Comparison of ENCODE assay signal across 8 mouse cellular contexts in genomic region chr8:121631645-121632071, GRCm38 (mm10). TPM values are rescaled to one million over a fixed set of nuclear protein-coding genes. Genes with fewer than 3 reads are reported as not detected.
A peak's percentile ranks its signal among the peaks of the same experiment; 100 is the strongest.
DNase-seq lines count a peak whose midpoint lies in the region; ATAC-seq and TF ChIP-seq lines count a peak whose summit lies in the region.
"Had no signal": no experiment of that assay in that cellular context is flagged by ENCODE, and none has a peak within 500 bp of the region (broad histone marks: within the 10 kb centered on the region; RNA-seq: fewer than 3 reads in every experiment).

No protein-coding gene starts in this region.

- ATAC-seq in Patski: peak; percentile 66
- ATAC-seq in intestine, embryonic 15.5 days: no peak; the same call in 1 of the 2 replicates
- ATAC-seq in liver, postnatal 0 days: peak; percentile 74
- ATAC-seq in CD4-positive, CD25-positive, alpha-beta regulatory T cell, adult 4 months: no peak
- ATAC-seq in forebrain, embryonic 16.5 days: no peak

- TF ChIP-seq CTCF in Patski (IDR thresholded peaks at IDR 0.05): no peak
- peak; percentile 25 for TF ChIP-seq CTCF in liver, postnatal 0 days (IDR thresholded peaks at IDR 0.05; ENCODE audit: low read depth)

- H3K4me1 ChIP-seq in intestine, embryonic 15.5 days (replicated peaks): peaks cover 22% of the 10 kb centered on the region
- H3K4me1 ChIP-seq in liver, postnatal 0 days (ENCODE audit: insufficient read depth): peaks cover 10% of the 10 kb centered on the region; the same call in 1 of the 2 replicates
- H3K4me1 ChIP-seq in forebrain, embryonic 16.5 days (replicated peaks; ENCODE audit: control insufficient read depth, insufficient read depth, low read length): peaks cover 11% of the 10 kb centered on the region; the same call in 1 of the 2 replicates

- no peaks in the 10 kb centered on the region for H3K27me3 ChIP-seq in Patski
- H3K27me3 ChIP-seq in intestine, embryonic 15.5 days (replicated peaks): no peaks in the 10 kb centered on the region
- no peaks in the 10 kb centered on the region for H3K27me3 ChIP-seq in liver, postnatal 0 days (ENCODE audit: insufficient read depth, low read length)
- H3K27me3 ChIP-seq in forebrain, embryonic 16.5 days (replicated peaks; ENCODE audit: control insufficient read depth, insufficient read depth, low read length): no peaks in the 10 kb centered on the region
- H3K27me3 ChIP-seq: limb, embryonic 12.5 days had no signal

- in situ Hi-C loops in Patski (cut with MboI; ENCODE audit: low pct_unique_long_range_greater_than_20kb): no loop called here

- no peak overlapping the region for H3K4me2 ChIP-seq in intestine, embryonic 15.5 days (replicated peaks)
- H3K4me2 ChIP-seq in liver, postnatal 0 days (ENCODE audit: low read depth, low read length): no peak overlapping the region
- H3K4me2 ChIP-seq in forebrain, embryonic 16.5 days (ENCODE audit: low read length): no peak overlapping the region
- H3K4me2 ChIP-seq: limb, embryonic 12.5 days had no signal

- CTCF ChIA-PET in Patski (lab: Charles Lee): interaction anchor here (1.3 to 3.4 kb wide), 2 partner anchors 16 to 22 kb away, joined by 4 to 21 read pairs; no protein-coding TSS in a partner anchor

- H3K4me3 ChIP-seq in intestine, embryonic 15.5 days (replicated peaks): no peak overlapping the region
- H3K4me3 ChIP-seq in liver, postnatal 0 days (ENCODE audit: low read depth, low read length): no peak overlapping the region
- no peak overlapping the region for H3K4me3 ChIP-seq in forebrain, embryonic 16.5 days (replicated peaks; ENCODE audit: low read length)
- H3K4me3 ChIP-seq: limb, embryonic 12.5 days had no signal

- H3K9ac ChIP-seq in intestine, embryonic 15.5 days: no peak overlapping the region
- no peak overlapping the region for H3K9ac ChIP-seq in liver, postnatal 0 days (replicated peaks)
- H3K9ac ChIP-seq in forebrain, embryonic 16.5 days (replicated peaks; ENCODE audit: low read depth, low read length): no peak overlapping the region
- H3K9ac ChIP-seq: limb, embryonic 12.5 days had no signal

- DNase-seq in Patski (ENCODE audit: low read depth, low spot score): peak; percentile 68
- peak; percentile 69 to 70 for DNase-seq in adrenal gland, postnatal 36 days
- no peak for DNase-seq in liver, postnatal 0 days
- DNase-seq in layer of hippocampus, postnatal 25 days (ENCODE audit: extremely low spot score in 1 of 2, low spot score in 1 of 2): no peak

- H3K27ac ChIP-seq in intestine, embryonic 15.5 days: 0 out of 2 replicates have a peak overlapping the region, but pooled peaks have one; percentile 13
- H3K27ac ChIP-seq in liver, postnatal 0 days (ENCODE audit: low read depth): peak overlapping the region; percentile 39; the same call in 1 of the 2 replicates
- no peak overlapping the region for H3K27ac ChIP-seq in forebrain, embryonic 16.5 days (ENCODE audit: low read length)
- H3K27ac ChIP-seq: limb, embryonic 12.5 days had no signal

- peaks cover 8% of the 10 kb centered on the region for H3K36me3 ChIP-seq in intestine, embryonic 15.5 days
- no peaks in the 10 kb centered on the region; the same call in 1 of the 2 replicates for H3K36me3 ChIP-seq in liver, postnatal 0 days (replicated peaks; ENCODE audit: insufficient read depth, low read length)
- peaks cover 16% of the 10 kb centered on the region for H3K36me3 ChIP-seq in forebrain, embryonic 16.5 days (ENCODE audit: control insufficient read depth, insufficient read depth)

- no peak for TF ChIP-seq EP300 in liver, postnatal 0 days (IDR thresholded peaks at IDR 0.05; ENCODE audit: low read depth)

- no peaks in the 10 kb centered on the region for H3K9me3 ChIP-seq in intestine, embryonic 15.5 days
- no peaks in the 10 kb centered on the region for H3K9me3 ChIP-seq in liver, postnatal 0 days (ENCODE audit: low read length)
- H3K9me3 ChIP-seq in forebrain, embryonic 16.5 days (ENCODE audit: control insufficient read depth, low read length): no peaks in the 10 kb centered on the region
- H3K9me3 ChIP-seq: limb, embryonic 12.5 days had no signal

- POLR2A ChIA-PET in Patski (lab: Charles Lee): interaction anchor here (1.0 to 1.8 kb wide), 2 partner anchors 11 to 17 kb away, joined by 3 to 7 read pairs; no protein-coding TSS in a partner anchor

- 34% methylated on average over 7 of the region's 7 CpGs for WGBS in intestine, embryonic 15.5 days
- WGBS in liver, postnatal 0 days (ENCODE audit: insufficient replicate concordance): 53% methylated on average over 7 of the region's 7 CpGs
- WGBS in forebrain, embryonic 16.5 days: 78% methylated on average over 7 of the region's 7 CpGs

RNA-seq across cellular contexts. Expression of gene Zcchc14, which starts 21.0 kb away (rescaled TPM):
- 36.4 TPM for polyA plus RNA-seq in Patski (2021)
- total RNA-seq in adrenal gland, postnatal 36 days (2021): 10 to 100 TPM; 43.4 to 53.4 TPM
- 10.7 and 11.2 TPM in 2 replicates for polyA plus RNA-seq in intestine, embryonic 15.5 days (2015; fragmentation: Nextera tagmentation; extraction: Ambion mirVana)
- polyA plus RNA-seq in liver, postnatal 0 days (2015; fragmentation: Nextera tagmentation; extraction: Ambion mirVana): 1.9 and 2.3 TPM in 2 replicates
- polyA plus RNA-seq in CD4-positive, CD25-positive, alpha-beta regulatory T cell, adult 4 months (2017; shearing (Covaris generic)): under 1 TPM; 0.17 to 0.46 TPM
- total RNA-seq in layer of hippocampus, postnatal 25 days (2021): 10 to 100 TPM; 79.7 to 88.2 TPM
- polyA plus RNA-seq in forebrain, embryonic 16.5 days (2015; fragmentation: Nextera tagmentation; extraction: Ambion mirVana): 37.3 and 38.5 TPM in 2 replicates

RNA-seq across cellular contexts. Expression of gene Map1lc3b, which starts 41.5 kb away (rescaled TPM):
- 196 TPM for polyA plus RNA-seq in Patski (2021)
- total RNA-seq in adrenal gland, postnatal 36 days (2021): 100 to 1,000 TPM; 179 to 206 TPM
- polyA plus RNA-seq in intestine, embryonic 15.5 days (2015; fragmentation: Nextera tagmentation; extraction: Ambion mirVana): 177 and 190 TPM in 2 replicates
- polyA plus RNA-seq in liver, postnatal 0 days (2015; fragmentation: Nextera tagmentation; extraction: Ambion mirVana): 205 and 222 TPM in 2 replicates
- polyA plus RNA-seq in CD4-positive, CD25-positive, alpha-beta regulatory T cell, adult 4 months (2017; shearing (Covaris generic)): 100 to 1,000 TPM; 505 to 519 TPM
- 100 to 1,000 TPM; 160 to 197 TPM for total RNA-seq in layer of hippocampus, postnatal 25 days (2021)
- 407 and 443 TPM in 2 replicates for polyA plus RNA-seq in forebrain, embryonic 16.5 days (2015; fragmentation: Nextera tagmentation; extraction: Ambion mirVana)

RNA-seq across cellular contexts. Expression of gene Fbxo31, which starts 53.1 kb away (rescaled TPM):
- polyA plus RNA-seq in Patski (2021): 19.9 TPM
- total RNA-seq in adrenal gland, postnatal 36 days (2021): 10 to 100 TPM; 45.4 to 54.8 TPM
- polyA plus RNA-seq in intestine, embryonic 15.5 days (2015; fragmentation: Nextera tagmentation; extraction: Ambion mirVana): 13.2 and 14.0 TPM in 2 replicates
- 12.3 and 13.9 TPM in 2 replicates for polyA plus RNA-seq in liver, postnatal 0 days (2015; fragmentation: Nextera tagmentation; extraction: Ambion mirVana)
- 1 to 10 TPM; 2.6 to 2.8 TPM for polyA plus RNA-seq in CD4-positive, CD25-positive, alpha-beta regulatory T cell, adult 4 months (2017; shearing (Covaris generic))
- total RNA-seq in layer of hippocampus, postnatal 25 days (2021): 100 to 1,000 TPM; 107 to 113 TPM
- 33.8 and 35.9 TPM in 2 replicates for polyA plus RNA-seq in forebrain, embryonic 16.5 days (2015; fragmentation: Nextera tagmentation; extraction: Ambion mirVana)

Comparison
In these comparisons a context has a peak if more than half of its experiments do, and no peak if none do; other contexts are left out.
1. ATAC-seq: peak in Patski (single experiment) and liver, postnatal 0 days (single experiment); none in intestine, embryonic 15.5 days (single experiment), CD4-positive, CD25-positive, alpha-beta regulatory T cell, adult 4 months (single experiment) and forebrain, embryonic 16.5 days (single experiment).
2. DNase-seq: peak in Patski (single experiment) and adrenal gland, postnatal 36 days (2 of 2); none in liver, postnatal 0 days (single experiment) and layer of hippocampus, postnatal 25 days (0 of 2).